Mouse (Mus musculus) spleen, adult 2 months (tissue): Measurements from ENCODE around the gene Abhd12b. TPM values are rescaled to one million over a fixed set of nuclear protein-coding genes. Genes with fewer than 3 reads are reported as not detected.

Experiments
- DNase-seq, 2 experiments: peaks; one replicate each; pipeline versions ENCODE4 v3.0.0 to v3.0.0-alpha.2; 2012 to 2021; ENCODE audit warnings: low spot score in 2 of 2, low read depth in 1 of 2
- H3K27ac ChIP-seq: fragments of 200-500 bp; 2 replicates; pipeline ENCODE4 v1.5.1; 2012; ENCODE audit warnings: low read length, inconsistent platforms; ENCODE audit not compliant: insufficient read depth
- H3K27me3 ChIP-seq: fragments of 200-500 bp; 2 replicates; pipeline ENCODE4 v1.6.1; 2012; ENCODE audit warnings: mild to moderate bottlenecking, moderate library complexity, low read length, inconsistent platforms; ENCODE audit not compliant: control insufficient read depth, insufficient read depth
- H3K36me3 ChIP-seq: fragments of 200-500 bp; 2 replicates; pipeline ENCODE4 v1.6.1; 2012; ENCODE audit warnings: mild to moderate bottlenecking, low read length, inconsistent platforms; ENCODE audit not compliant: control insufficient read depth, insufficient read depth
- H3K4me1 ChIP-seq: fragments of 200-500 bp; 2 replicates; pipeline ENCODE4 v1.6.1; 2011; ENCODE audit warnings: inconsistent platforms; ENCODE audit not compliant: control insufficient read depth, insufficient read depth, insufficient read length
- H3K4me3 ChIP-seq: fragments of 200-500 bp; 2 replicates; pipeline ENCODE4 v1.5.1; 2011; ENCODE audit warnings: mild to moderate bottlenecking, inconsistent platforms; ENCODE audit not compliant: insufficient read depth, insufficient read length; ENCODE audit errors: extremely low read depth
- CTCF ChIP-seq: fragments of 200-500 bp; IDR thresholded peaks from 2 replicates; pipeline ENCODE4 v1.5.1; 2011; ENCODE audit warnings: mild to moderate bottlenecking, inconsistent platforms; ENCODE audit not compliant: insufficient read depth, insufficient read length, insufficient replicate concordance; ENCODE audit errors: extremely low read depth
- POLR2A ChIP-seq: fragments of 200-500 bp; IDR thresholded peaks from 2 replicates; pipeline ENCODE4 v1.6.1; 2011; ENCODE audit warnings: low read depth, low read length, inconsistent platforms
- WGBS: fragments of 180-500 bp; shearing (Covaris S2); methylation state at CpG from one replicate; pipeline ENCODE4 v1.1.7; 2018; 5-methylcytosine and 5-hydroxymethylcytosine counted together
- polyA plus RNA-seq: library from polyadenylated mRNA; depleted of rRNA; stranded (reverse); fragments of >200 nt; gene quantifications from 2 replicates; pipeline ENCODE4 v1.2.3, GENCODE M21; 2012

The Abhd12b gene
- polyA plus RNA-seq, 1 experiment: not detected

DNA sequence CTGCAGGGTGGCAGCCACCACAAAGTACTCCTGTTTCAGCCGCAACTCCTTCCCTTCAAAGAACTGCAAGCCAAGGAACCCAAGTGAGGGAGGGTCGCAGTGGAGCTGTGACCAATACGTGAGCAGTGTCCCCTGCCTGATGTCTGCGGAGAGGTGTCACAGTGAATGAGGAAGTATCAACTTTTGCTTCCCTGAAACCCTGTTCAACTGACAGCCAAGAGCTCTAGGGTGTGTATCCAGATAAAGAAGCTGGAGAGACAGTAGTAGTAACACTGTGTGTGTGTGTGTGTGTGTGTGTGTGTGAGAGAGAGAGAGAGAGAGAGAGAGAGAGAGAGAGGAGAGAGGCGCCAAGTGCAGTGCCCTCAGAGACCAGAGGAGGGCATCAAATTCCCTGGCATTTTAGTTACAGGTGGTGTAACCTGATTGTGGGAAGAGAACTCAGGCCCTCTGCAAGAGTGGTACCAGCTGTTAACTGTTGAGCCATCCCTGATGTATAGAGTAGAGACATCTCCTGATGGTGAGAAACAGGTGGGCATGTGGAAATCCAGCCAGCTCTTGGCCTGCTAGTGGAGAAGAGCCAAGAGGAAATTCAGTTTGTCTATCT, 48.1 kb downstream of the Abhd12b start:
- Histone ChIP-seq H3K27ac (no peak overlapping the region), H3K36me3 (no peaks in the 10 kb centered on the region), H3K4me3 (no peak overlapping the region), H3K27me3 (no peaks in the 10 kb centered on the region), H3K4me1 (no peaks in the 10 kb centered on the region)
- no peak for DNase-seq
- WGBS: 57% methylated on average over 5 of the region's 5 CpGs
- TF ChIP-seq CTCF: no peak
- no peak for TF ChIP-seq POLR2A

DNA sequence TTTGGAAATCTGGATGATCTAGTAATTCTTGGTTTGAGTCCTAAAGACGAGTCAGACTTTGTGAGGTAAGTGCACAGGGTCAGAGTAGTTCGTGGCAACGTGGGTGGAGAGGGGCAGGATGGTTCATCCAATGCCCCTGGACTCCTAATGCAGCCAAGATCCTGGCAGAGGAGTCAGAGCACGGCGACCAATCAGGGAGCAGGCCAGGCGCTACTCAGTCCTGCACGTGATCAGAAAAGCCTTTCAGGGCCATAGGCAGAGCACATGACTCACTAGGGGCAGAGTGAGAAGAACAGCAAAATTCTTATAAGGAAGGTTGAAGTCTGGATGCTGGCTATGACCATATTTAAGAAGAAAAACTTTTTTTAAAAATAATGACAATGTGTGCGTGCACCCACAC, 50.5 kb downstream of the Abhd12b start:
- Histone ChIP-seq H3K27ac (no peak overlapping the region), H3K4me1 (no peaks in the 10 kb centered on the region), H3K4me3 (no peak overlapping the region), H3K27me3 (no peaks in the 10 kb centered on the region), H3K36me3 (no peaks in the 10 kb centered on the region)
- 87% methylated on average over 8 of the region's 8 CpGs for WGBS
- TF ChIP-seq CTCF: no peak
- no peak for TF ChIP-seq POLR2A
- no peak for DNase-seq

DNA sequence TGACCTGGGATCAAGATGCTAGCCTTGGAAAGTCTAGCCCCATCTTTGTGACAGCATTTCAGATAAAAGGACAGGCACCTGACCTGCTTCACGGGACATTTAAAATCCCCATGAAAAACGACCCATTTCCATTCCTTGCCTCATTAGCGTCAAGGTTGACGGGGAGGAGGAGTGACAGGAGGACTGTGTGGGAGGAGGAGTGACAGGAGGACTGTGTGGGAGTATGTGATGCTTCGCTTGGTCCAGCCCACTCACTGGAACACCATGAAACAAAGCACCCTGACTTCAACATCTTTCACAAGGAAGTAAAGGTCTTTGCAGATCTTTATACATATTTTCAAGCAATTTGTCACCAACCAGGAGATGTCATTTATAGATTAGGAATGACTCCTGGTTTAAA, 54.3 kb downstream of the Abhd12b start:
- no peaks in the 10 kb centered on the region for H3K36me3 ChIP-seq
- no peak for DNase-seq
- no peaks in the 10 kb centered on the region for H3K27me3 ChIP-seq
- no peaks in the 10 kb centered on the region for H3K4me1 ChIP-seq
- TF ChIP-seq CTCF: no peak
- no peak for TF ChIP-seq POLR2A
- no peak overlapping the region for H3K4me3 ChIP-seq
- no peak overlapping the region for H3K27ac ChIP-seq
- WGBS: 83% methylated on average over 5 of the region's 5 CpGs

DNA sequence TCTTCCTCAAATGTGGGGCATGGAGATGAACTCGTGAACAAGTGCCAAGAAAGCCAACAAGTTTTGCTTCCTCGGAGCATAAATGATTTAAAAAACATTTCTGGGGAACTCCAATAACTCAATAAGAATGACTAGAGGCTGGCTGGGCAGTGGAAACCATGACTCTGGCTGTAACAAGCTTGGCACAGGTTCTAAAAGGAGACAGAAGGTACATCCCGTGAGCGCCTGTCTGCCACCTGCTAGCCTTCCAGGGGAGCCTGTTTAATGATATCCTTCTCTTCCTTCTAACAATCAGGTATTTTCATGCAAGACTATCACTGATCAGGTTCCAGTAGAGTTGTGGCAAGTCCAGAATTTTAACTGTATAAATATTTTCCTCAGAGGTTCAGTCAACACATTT, 58.6 kb downstream of the Abhd12b start:
- no peak overlapping the region for H3K27ac ChIP-seq
- 89% methylated on average over 4 of the region's 4 CpGs for WGBS
- no peaks in the 10 kb centered on the region for H3K36me3 ChIP-seq
- no peaks in the 10 kb centered on the region for H3K4me1 ChIP-seq
- H3K4me3 ChIP-seq: no peak overlapping the region
- TF ChIP-seq CTCF (no peak), POLR2A (no peak)
- H3K27me3 ChIP-seq: no peaks in the 10 kb centered on the region
- DNase-seq: no peak

DNA sequence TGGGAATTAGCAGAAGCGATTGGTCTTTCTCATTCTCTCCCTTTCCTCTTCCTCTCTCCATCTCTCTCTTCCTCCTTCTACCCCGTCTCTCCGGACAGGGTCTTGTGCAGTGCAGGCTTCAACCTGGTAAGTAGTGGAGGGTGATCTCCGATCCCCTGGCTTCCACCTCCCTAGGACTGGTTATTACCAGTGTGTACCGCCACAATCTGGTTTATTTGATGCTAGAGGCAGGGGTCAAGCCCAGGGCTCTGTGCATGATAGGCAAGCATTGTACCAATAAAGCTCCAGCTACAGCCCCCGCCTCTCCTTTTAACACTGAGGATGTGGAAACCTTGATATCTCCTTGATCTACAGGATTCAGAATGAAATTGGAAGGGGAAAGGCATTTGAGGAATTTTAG, 59.7 kb downstream of the Abhd12b start:
- DNase-seq: no peak
- WGBS: 91% methylated on average over 6 of the region's 6 CpGs
- H3K27ac ChIP-seq: no peak overlapping the region
- TF ChIP-seq POLR2A: no peak
- TF ChIP-seq CTCF: no peak
- no peaks in the 10 kb centered on the region for H3K27me3 ChIP-seq
- H3K4me1 ChIP-seq: no peaks in the 10 kb centered on the region
- no peak overlapping the region for H3K4me3 ChIP-seq
- H3K36me3 ChIP-seq: no peaks in the 10 kb centered on the region

DNA sequence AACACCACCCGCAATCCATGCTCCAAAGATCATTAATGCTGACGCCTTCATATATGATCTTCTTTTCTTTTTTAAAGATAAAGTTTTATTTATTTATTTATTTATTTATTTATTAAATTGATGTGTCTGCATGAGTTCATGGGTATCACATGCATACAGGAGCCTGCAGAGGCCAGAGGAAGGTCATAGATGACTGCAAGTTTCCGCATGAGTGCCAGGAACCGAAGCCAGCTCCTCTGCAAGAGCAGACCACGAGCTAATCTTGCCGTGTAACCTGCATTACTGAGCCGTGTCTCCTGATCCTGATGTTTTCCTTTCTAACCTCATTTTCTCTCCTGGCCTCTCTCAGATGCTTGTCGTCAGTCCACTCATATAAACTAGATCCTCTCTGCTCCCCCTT, 60.3 kb downstream of the Abhd12b start:
- no peak overlapping the region for H3K4me3 ChIP-seq
- no peak for DNase-seq
- no peak overlapping the region for H3K27ac ChIP-seq
- no peak for TF ChIP-seq CTCF
- no peak for TF ChIP-seq POLR2A
- peaks cover 2% of the 10 kb centered on the region; the same call in 1 of the 2 replicates for H3K4me1 ChIP-seq
- no peaks in the 10 kb centered on the region for H3K27me3 ChIP-seq
- no peaks in the 10 kb centered on the region for H3K36me3 ChIP-seq
- 53% methylated on average over 8 of the region's 8 CpGs for WGBS

DNA sequence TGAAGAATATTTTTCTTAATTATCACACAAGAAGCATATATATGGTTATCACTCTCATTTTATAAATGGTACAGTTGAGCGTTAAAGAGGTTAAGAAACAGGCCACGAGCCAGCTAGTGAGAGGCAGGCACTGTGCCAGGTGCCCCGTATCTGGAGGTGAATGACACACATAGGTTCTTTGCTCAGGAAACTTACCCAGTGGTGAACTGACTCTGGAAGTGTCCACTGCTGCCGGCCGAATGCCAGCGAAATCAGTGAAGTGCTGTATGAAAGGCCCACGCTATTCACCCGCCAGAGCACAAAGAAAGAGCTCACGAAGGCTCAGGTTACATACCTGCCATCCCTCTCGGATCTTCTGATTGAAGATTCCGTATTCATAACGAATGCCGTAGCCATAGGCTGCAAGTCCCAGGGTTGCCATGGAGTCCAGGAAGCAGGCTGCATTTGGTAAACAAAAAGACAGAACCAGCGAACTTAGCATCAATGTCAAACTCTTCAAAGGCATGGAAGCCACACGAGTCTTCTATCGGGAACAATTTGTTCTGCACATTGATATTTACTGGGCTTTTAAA, 62.4 kb downstream of the Abhd12b start:
- Histone ChIP-seq H3K36me3 (no peaks in the 10 kb centered on the region), H3K27me3 (no peaks in the 10 kb centered on the region), H3K4me1 (peaks cover 3% of the 10 kb centered on the region), H3K27ac (no peak overlapping the region), H3K4me3 (no peak overlapping the region)
- no peak for TF ChIP-seq CTCF
- no peak for DNase-seq
- 93% methylated on average over 16 of the region's 16 CpGs for WGBS
